Mouse (Mus musculus) hindbrain, embryonic 13.5 days (tissue): ENCODE results near the gene Chmp4b. TPM values are rescaled to one million over a fixed set of nuclear protein-coding genes. Genes with fewer than 3 reads are reported as not detected.

Experiments
- ATAC-seq: fragments of 200-750 bp; cut with Nextera tagmentation; 2 replicates; pipeline ENCODE4 v1.8.0; 2017; ENCODE audit warnings: moderate TSS enrichment; ENCODE audit not compliant: low FRiP score
- H3K27ac ChIP-seq: fragments of 300-500 bp; sonication (generic); 2 replicates; pipeline ENCODE4 v1.5.1; 2015; ENCODE audit warnings: inconsistent platforms, mild to moderate bottlenecking, moderate library complexity
- H3K27me3 ChIP-seq: fragments of 300-500 bp; sonication (generic); 2 replicates; pipeline ENCODE4 v1.6.1; 2015; ENCODE audit warnings: mild to moderate bottlenecking, inconsistent platforms
- H3K36me3 ChIP-seq: fragments of 300-500 bp; sonication (generic); 2 replicates; pipeline ENCODE4 v1.6.1; 2015; ENCODE audit warnings: mild to moderate bottlenecking, inconsistent platforms
- H3K4me1 ChIP-seq: fragments of 300-500 bp; sonication (generic); replicated peaks from 2 replicates; pipeline ENCODE4 v1.6.1; 2015; ENCODE audit warnings: inconsistent platforms
- H3K4me2 ChIP-seq: fragments of 300-500 bp; sonication (generic); 2 replicates; pipeline ENCODE4 v1.6.1; 2015; ENCODE audit warnings: inconsistent platforms, mild to moderate bottlenecking, moderate library complexity
- H3K4me3 ChIP-seq: fragments of 300-500 bp; sonication (generic); 2 replicates; pipeline ENCODE4 v1.5.1; 2015; ENCODE audit warnings: mild to moderate bottlenecking, inconsistent platforms
- H3K9ac ChIP-seq: fragments of 300-500 bp; sonication (generic); 2 replicates; pipeline ENCODE4 v1.6.1; 2015; ENCODE audit warnings: mild to moderate bottlenecking, inconsistent platforms
- H3K9me3 ChIP-seq: fragments of 300-500 bp; sonication (generic); 2 replicates; pipeline ENCODE4 v1.6.1; 2016; ENCODE audit warnings: inconsistent platforms
- WGBS: fragments of 180-500 bp; shearing (Covaris S2); methylation state at CpG from one replicate; pipeline ENCODE4 v1.1.7; 2015; 5-methylcytosine and 5-hydroxymethylcytosine counted together
- polyA plus RNA-seq: library from polyadenylated mRNA; unstranded; fragments of >200 nt; fragmentation: Nextera tagmentation; extraction: Ambion mirVana; gene quantifications from 2 replicates; pipeline ENCODE4 v1.2.1, GENCODE M21; 2015

Chmp4b gene
- polyA plus RNA-seq, 1 experiment from 2014 or later = 30.4 TPM

DNA sequence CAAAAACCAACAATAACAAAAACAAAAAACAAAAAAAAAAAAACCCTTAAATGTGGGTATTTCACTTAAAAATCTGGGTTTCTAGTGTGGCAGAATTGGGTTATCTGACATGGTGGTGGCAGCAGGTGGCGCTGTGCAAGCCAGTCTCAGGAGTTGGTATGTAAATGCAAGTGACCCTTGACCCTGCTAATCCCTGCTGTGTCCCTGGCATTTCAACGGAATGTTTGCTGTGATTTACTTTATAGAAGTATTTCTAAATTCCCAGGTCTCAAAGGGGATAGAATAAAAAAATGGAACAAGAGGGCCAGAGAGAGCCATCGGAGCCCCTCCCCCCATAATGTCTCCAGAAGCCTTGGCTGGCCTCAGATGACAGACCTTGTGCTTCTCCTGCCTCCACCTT lies 3.4 kb upstream of the Chmp4b start:
- no peaks in the 10 kb centered on the region for H3K9me3 ChIP-seq
- H3K4me1 ChIP-seq = no peaks in the 10 kb centered on the region
- H3K36me3 ChIP-seq = peaks cover 35% of the 10 kb centered on the region
- no peak overlapping the region for H3K4me2 ChIP-seq
- ATAC-seq = no peak
- no peak overlapping the region for H3K9ac ChIP-seq
- no peak overlapping the region for H3K4me3 ChIP-seq
- H3K27me3 ChIP-seq = no peaks in the 10 kb centered on the region
- 26% methylated on average over 3 of the region's 3 CpGs for WGBS
- no peak overlapping the region for H3K27ac ChIP-seq

DNA sequence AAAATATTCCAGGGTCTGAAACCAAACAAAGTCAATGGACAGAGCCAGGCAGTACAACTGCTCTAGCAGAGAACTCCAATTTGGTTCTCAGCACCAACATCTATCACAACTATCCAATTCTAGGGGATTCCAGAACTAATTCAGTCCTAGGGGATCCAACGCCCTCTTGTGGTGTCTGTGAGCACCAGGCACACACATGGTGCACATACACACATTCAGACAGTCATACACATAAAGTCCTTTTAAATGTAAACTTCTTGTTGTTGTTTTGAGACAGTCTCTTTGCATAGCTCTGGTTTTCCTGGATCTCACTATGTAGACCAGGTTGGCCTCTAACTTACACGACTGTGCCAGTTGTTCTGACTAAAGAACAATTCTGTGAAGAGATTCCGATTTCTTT lies 1.1 kb upstream of the Chmp4b start:
- ATAC-seq = no peak
- H3K9me3 ChIP-seq = no peaks in the 10 kb centered on the region
- no peak overlapping the region for H3K27ac ChIP-seq
- H3K27me3 ChIP-seq = no peaks in the 10 kb centered on the region
- no peaks in the 10 kb centered on the region for H3K4me1 ChIP-seq
- no peak overlapping the region for H3K4me3 ChIP-seq
- H3K36me3 ChIP-seq = peaks cover 14% of the 10 kb centered on the region
- 78% methylated on average over 3 of the region's 3 CpGs for WGBS
- no peak overlapping the region for H3K9ac ChIP-seq
- H3K4me2 ChIP-seq = no peak overlapping the region

GRCm38 (mm10) chr2:154654976-154655375 lies 3.5 kb downstream of the Chmp4b start:
- Histone ChIP-seq H3K9ac (no peak overlapping the region), H3K4me2 (no peak overlapping the region), H3K27me3 (no peaks in the 10 kb centered on the region), H3K27ac (no peak overlapping the region), H3K9me3 (no peaks in the 10 kb centered on the region), H3K36me3 (no peaks in the 10 kb centered on the region), H3K4me1 (peaks cover 25% of the 10 kb centered on the region), H3K4me3 (no peak overlapping the region)
- 93% methylated on average over 12 of the region's 12 CpGs for WGBS
- no peak for ATAC-seq

DNA sequence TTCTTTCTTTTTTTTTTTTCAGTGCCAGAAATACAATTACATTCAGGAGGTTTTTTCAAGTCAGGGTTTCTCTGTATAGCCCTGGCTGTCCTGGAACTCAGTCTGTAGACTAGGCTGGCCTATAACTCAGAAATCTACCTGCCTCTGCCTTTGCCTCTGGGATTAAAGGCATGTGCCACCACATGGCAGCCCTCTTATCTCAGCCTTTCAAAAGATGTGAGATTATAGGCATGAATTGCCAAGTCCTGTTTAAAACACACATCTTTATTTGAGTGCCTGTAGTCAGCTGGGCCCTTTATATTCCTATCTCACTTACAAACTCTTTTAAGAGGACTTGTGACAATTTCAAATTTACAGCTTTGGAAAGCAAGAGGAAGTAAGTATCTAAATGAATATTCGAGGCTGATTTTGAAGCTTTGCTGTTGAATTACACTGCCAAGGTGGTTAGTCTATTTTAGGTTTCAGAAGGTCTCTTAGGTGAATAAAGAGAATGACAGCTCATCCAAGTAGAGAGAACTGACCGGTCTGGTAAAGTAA lies 4.4 kb downstream of the Chmp4b start:
- 0 out of 2 replicates have a peak overlapping the region, but pooled peaks have one; percentile 5 for H3K9ac ChIP-seq
- no peak overlapping the region for H3K27ac ChIP-seq
- no peaks in the 10 kb centered on the region for H3K27me3 ChIP-seq
- peaks cover 4% of the 10 kb centered on the region for H3K36me3 ChIP-seq
- H3K9me3 ChIP-seq = no peaks in the 10 kb centered on the region
- H3K4me1 ChIP-seq = peaks cover 28% of the 10 kb centered on the region
- WGBS = 96% methylated on average over 2 of the region's 2 CpGs
- peak overlapping the region; percentile 89 for H3K4me3 ChIP-seq
- peak overlapping the region; percentile 44 for H3K4me2 ChIP-seq
- no peak for ATAC-seq

DNA sequence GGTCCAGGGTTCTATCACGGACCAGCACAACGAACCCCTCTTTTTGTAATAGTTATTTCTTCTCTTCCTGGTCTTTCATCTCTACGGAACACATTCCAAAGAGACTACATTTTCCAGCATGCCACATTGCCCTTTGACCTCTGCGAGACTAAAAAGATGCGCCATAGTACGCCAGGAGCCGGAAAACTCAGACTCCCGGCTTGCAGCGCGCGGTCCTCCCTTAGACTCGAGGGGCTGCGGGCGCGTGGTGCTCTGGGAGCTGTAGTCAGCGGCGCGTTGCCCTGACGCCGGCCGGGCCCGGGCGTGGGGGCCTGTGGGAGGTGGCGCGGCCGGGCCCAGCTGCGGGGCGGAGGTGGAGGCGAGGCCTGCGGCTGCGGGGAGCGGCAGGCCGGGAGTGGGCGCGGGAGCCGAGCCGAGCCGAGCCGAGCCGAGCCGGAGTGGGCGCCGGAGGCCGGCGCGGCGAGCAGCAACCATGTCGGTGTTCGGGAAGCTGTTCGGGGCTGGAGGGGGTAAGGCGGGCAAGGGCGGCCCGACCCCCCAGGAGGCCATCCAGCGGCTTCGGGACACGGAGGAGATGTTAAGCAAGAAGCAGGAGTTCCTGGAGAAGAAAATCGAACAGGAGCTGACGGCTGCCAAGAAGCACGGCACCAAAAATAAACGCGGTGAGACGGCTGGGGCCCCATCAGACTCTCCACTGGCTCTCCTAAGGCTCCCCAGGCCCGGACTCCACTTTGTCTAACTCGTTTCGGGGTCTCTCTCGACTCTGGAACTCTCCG lies 5.4 kb downstream of the Chmp4b start:
- H3K4me1 ChIP-seq = peaks cover 28% of the 10 kb centered on the region
- peak overlapping the region; percentile 78 for H3K27ac ChIP-seq
- peak overlapping the region; percentile 97 for H3K9ac ChIP-seq
- peaks cover 12% of the 10 kb centered on the region for H3K36me3 ChIP-seq
- H3K4me2 ChIP-seq = peak overlapping the region; percentile 95
- peak overlapping the region; percentile 89 for H3K4me3 ChIP-seq
- peak; percentile 99 for ATAC-seq
- H3K27me3 ChIP-seq = no peaks in the 10 kb centered on the region
- WGBS = under 1% methylated on average over 65 of the region's 67 CpGs
- H3K9me3 ChIP-seq = no peaks in the 10 kb centered on the region

GRCm38 (mm10) chr2:154657486-154658237 lies 6.2 kb downstream of the Chmp4b start:
- Histone ChIP-seq H3K36me3 (peaks cover 13% of the 10 kb centered on the region), H3K9me3 (no peaks in the 10 kb centered on the region), H3K4me2 (peak overlapping the region; percentile 95), H3K4me1 (peaks cover 28% of the 10 kb centered on the region), H3K4me3 (peak overlapping the region; percentile 89), H3K27ac (peak overlapping the region; percentile 78), H3K9ac (peak overlapping the region; percentile 97), H3K27me3 (no peaks in the 10 kb centered on the region)
- 16% methylated on average over 12 of the region's 12 CpGs for WGBS
- peak; percentile 13; the same call in 1 of the 2 replicates for ATAC-seq

DNA sequence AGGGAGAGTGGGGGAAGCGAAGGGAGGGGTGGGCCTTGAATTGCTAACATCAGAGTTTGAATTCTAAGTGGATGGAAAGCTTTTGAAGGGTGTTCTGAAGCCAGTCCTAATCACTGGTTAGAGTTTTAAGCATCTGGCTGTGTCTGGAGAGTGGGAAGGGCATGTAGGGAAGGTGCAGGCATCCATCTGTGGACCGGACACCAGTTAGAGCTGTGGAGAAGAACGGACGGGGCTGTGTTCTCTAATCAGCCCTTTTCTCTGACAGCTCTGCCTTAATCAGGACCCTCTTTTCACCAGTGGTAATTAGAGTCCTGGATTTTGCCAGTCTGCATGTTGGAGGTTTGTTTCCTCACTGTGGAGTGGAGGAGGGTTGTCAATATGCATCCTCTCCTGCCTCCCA lies 7.6 kb downstream of the Chmp4b start:
- 92% methylated on average over 4 of the region's 4 CpGs for WGBS
- Histone ChIP-seq H3K4me1 (peaks cover 28% of the 10 kb centered on the region), H3K27me3 (no peaks in the 10 kb centered on the region), H3K4me3 (0 out of 2 replicates have a peak overlapping the region, but pooled peaks have one; percentile 89), H3K36me3 (peaks cover 16% of the 10 kb centered on the region), H3K27ac (no peak overlapping the region), H3K9ac (peak overlapping the region; percentile 49; the same call in 1 of the 2 replicates), H3K9me3 (no peaks in the 10 kb centered on the region), H3K4me2 (peak overlapping the region; percentile 95)
- no peak for ATAC-seq

GRCm38 (mm10) chr2:154659531-154660074 lies 8.1 kb downstream of the Chmp4b start:
- Histone ChIP-seq H3K4me3 (0 out of 2 replicates have a peak overlapping the region, but pooled peaks have one; percentile 89), H3K27ac (no peak overlapping the region), H3K36me3 (peaks cover 16% of the 10 kb centered on the region), H3K9me3 (no peaks in the 10 kb centered on the region), H3K9ac (peak overlapping the region; percentile 49; the same call in 1 of the 2 replicates), H3K4me1 (peaks cover 28% of the 10 kb centered on the region), H3K27me3 (no peaks in the 10 kb centered on the region), H3K4me2 (peak overlapping the region; percentile 95)
- 87% methylated on average over 4 of the region's 5 CpGs for WGBS
- no peak for ATAC-seq

DNA sequence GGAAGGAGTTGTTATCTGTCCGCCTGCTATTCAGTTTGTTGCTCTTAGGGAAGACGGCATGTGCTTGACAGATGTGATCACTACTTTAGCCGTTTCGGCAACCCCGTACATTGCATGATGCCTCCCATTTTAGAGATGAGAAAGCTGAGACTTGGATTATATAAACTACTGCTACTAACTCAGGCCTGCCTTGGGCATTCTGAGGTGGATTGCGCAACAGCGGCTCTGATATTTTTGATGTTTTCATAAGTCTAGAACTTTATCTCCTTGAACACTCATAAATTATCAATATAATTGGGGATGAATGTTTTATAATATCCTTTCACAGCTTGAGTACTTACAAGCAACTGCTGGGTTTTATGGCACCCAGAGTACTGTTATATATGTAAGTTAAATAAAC lies 17.2 kb downstream of the Chmp4b start:
- peaks cover 5% of the 10 kb centered on the region; the same call in 1 of the 2 replicates for H3K36me3 ChIP-seq
- peaks cover 9% of the 10 kb centered on the region; the same call in 1 of the 2 replicates for H3K4me1 ChIP-seq
- no peak for ATAC-seq
- no peak overlapping the region for H3K27ac ChIP-seq
- no peaks in the 10 kb centered on the region for H3K27me3 ChIP-seq
- no peak overlapping the region for H3K4me3 ChIP-seq
- H3K9ac ChIP-seq = no peak overlapping the region
- H3K9me3 ChIP-seq = no peaks in the 10 kb centered on the region
- 87% methylated on average over 7 of the region's 7 CpGs for WGBS
- no peak overlapping the region for H3K4me2 ChIP-seq

GRCm38 (mm10) chr2:154670106-154670505 lies 18.6 kb downstream of the Chmp4b start:
- H3K9ac ChIP-seq = no peak overlapping the region
- H3K4me3 ChIP-seq = no peak overlapping the region

GRCm38 (mm10) chr2:154670741-154671140 lies 19.2 kb downstream of the Chmp4b start:
- WGBS = 88% methylated on average over 4 of the region's 4 CpGs
- no peak overlapping the region for H3K4me2 ChIP-seq
- no peaks in the 10 kb centered on the region for H3K27me3 ChIP-seq
- peaks cover 20% of the 10 kb centered on the region; the same call in 1 of the 2 replicates for H3K4me1 ChIP-seq
- H3K36me3 ChIP-seq = peaks cover 5% of the 10 kb centered on the region; the same call in 1 of the 2 replicates
- no peak overlapping the region for H3K9ac ChIP-seq
- no peak overlapping the region for H3K4me3 ChIP-seq
- ATAC-seq = no peak
- H3K27ac ChIP-seq = no peak overlapping the region
- H3K9me3 ChIP-seq = no peaks in the 10 kb centered on the region

More at GRCm38 (mm10) chr2:154670106-154670505, 18.6 kb downstream of the Chmp4b start:
- Histone ChIP-seq H3K27ac (no peak overlapping the region), H3K9me3 (no peaks in the 10 kb centered on the region), H3K36me3 (peaks cover 5% of the 10 kb centered on the region; the same call in 1 of the 2 replicates), H3K4me2 (no peak overlapping the region), H3K4me1 (peaks cover 14% of the 10 kb centered on the region; the same call in 1 of the 2 replicates), H3K27me3 (no peaks in the 10 kb centered on the region)
- WGBS = 77% methylated on average over 4 of the region's 4 CpGs
- ATAC-seq = no peak

DNA sequence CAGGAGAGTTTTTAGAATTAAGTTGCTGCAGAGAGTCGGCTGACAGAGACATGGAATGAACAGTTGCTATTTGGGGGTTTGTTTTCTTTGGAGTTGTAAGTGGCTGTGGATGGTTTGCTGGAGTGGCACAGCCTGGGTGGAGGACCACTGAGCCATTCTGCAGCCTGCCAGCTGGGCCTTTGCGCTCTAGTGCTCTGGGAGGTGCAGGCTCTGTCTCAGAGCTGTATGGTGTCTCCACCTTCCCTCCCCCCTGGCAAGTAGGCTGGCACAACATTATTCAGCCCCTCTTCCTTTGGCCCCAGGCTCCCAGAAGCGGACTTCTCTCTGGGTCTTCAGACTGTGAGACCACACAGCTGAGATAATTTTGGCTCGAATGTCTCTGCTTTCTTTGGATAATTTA lies 22.5 kb downstream of the Chmp4b start:
- Histone ChIP-seq H3K4me1 (peaks cover 45% of the 10 kb centered on the region), H3K4me3 (no peak overlapping the region), H3K36me3 (peaks cover 5% of the 10 kb centered on the region; the same call in 1 of the 2 replicates), H3K9me3 (no peaks in the 10 kb centered on the region), H3K4me2 (no peak overlapping the region), H3K9ac (no peak overlapping the region), H3K27ac (peak overlapping the region; percentile 3; the same call in 1 of the 2 replicates), H3K27me3 (no peaks in the 10 kb centered on the region)
- no peak for ATAC-seq
- WGBS = 72% methylated on average over 4 of the region's 4 CpGs
